Mouse (Mus musculus): ENCODE results near the gene Gm21731.
"Not testable (repeated sequence)": the region's sequence is repeated elsewhere in the genome, so short reads cannot be mapped to it uniquely, and the experiment has no call there.

Gene Gm21731

GRCm38 (mm10) chr13:120238811-120239210 lies at the start of gene Gm21731:
Gene Gm21731, plus strand, starts transcription at chr13:120239111.
- not testable (repeated sequence) for DNase-seq (ENCODE audit: low read depth, low spot score)

- DNase-seq (ENCODE audit: low read depth, low spot score) = not testable (repeated sequence)
Observed at GRCm38 (mm10) chr13:120196189-120196821, 42.6 kb upstream of the Gm21731 start.

- not testable (repeated sequence) for DNase-seq (ENCODE audit: low read depth, low spot score)
Observed at GRCm38 (mm10) chr13:120215847-120216246, 23.1 kb upstream of the Gm21731 start, which contains the start of gene Gm21762. Gene Gm21762, minus strand, starts transcription at chr13:120215947.

GRCm38 (mm10) chr13:120220922-120221321 lies 18.0 kb upstream of the Gm21731 start:
- DNase-seq (ENCODE audit: low read depth, low spot score) = not testable (repeated sequence)

- not testable (repeated sequence) for DNase-seq (ENCODE audit: low read depth, low spot score)
Observed at GRCm38 (mm10) chr13:120223012-120223659, 15.8 kb upstream of the Gm21731 start.

GRCm38 (mm10) chr13:120231798-120232197 lies 7.1 kb upstream of the Gm21731 start:
- not testable (repeated sequence) for DNase-seq (ENCODE audit: low read depth, low spot score)

- not testable (repeated sequence) for DNase-seq (ENCODE audit: low read depth, low spot score)
Observed at GRCm38 (mm10) chr13:120232447-120233049, 6.4 kb upstream of the Gm21731 start.

- not testable (repeated sequence) for DNase-seq (ENCODE audit: low read depth, low spot score)
Observed at GRCm38 (mm10) chr13:120251208-120251924, 12.5 kb downstream of the Gm21731 start.

GRCm38 (mm10) chr13:120258817-120259658 lies 20.1 kb downstream of the Gm21731 start:
- not testable (repeated sequence) for DNase-seq (ENCODE audit: low read depth, low spot score)

- not testable (repeated sequence) for DNase-seq (ENCODE audit: low read depth, low spot score)
Observed at GRCm38 (mm10) chr13:120259718-120260117, 20.8 kb downstream of the Gm21731 start.

- DNase-seq (ENCODE audit: low read depth, low spot score) = not testable (repeated sequence)
Observed at GRCm38 (mm10) chr13:120262870-120263269, 24.0 kb downstream of the Gm21731 start, which contains the start of gene AF067061. Gene AF067061, plus strand, starts transcription at chr13:120263114.

- DNase-seq (ENCODE audit: low read depth, low spot score) = not testable (repeated sequence)
Observed at GRCm38 (mm10) chr13:120277837-120278236, 38.9 kb downstream of the Gm21731 start.

GRCm38 (mm10) chr13:120278784-120279183 lies 39.9 kb downstream of the Gm21731 start:
- DNase-seq (ENCODE audit: low read depth, low spot score) = no peak

All from 3T3-L1 (cell line).